Mouse (Mus musculus) limb, embryonic 15.5 days (tissue): ENCODE data around the gene Fchsd2. TPM values are rescaled to one million over a fixed set of nuclear protein-coding genes. Genes with fewer than 3 reads are reported as not detected.
A peak's percentile ranks its signal among the peaks of the same experiment; 100 is the strongest.

Source experiments
- ATAC-seq: fragments of 200-750 bp; cut with Nextera tagmentation; 2 replicates; pipeline ENCODE4 v1.8.0; 2017; ENCODE audit warnings: low read depth, moderate TSS enrichment; ENCODE audit not compliant: insufficient number of reproducible peaks, low FRiP score, low TSS enrichment
- H3K27ac ChIP-seq: fragments of 300-500 bp; sonication (generic); 2 replicates; pipeline ENCODE4 v1.5.1; 2015; ENCODE audit warnings: moderate library complexity, mild to moderate bottlenecking, inconsistent platforms
- H3K27me3 ChIP-seq: fragments of 300-500 bp; sonication (generic); 2 replicates; pipeline ENCODE4 v1.6.1; 2015; ENCODE audit warnings: inconsistent platforms
- H3K36me3 ChIP-seq: fragments of 300-500 bp; sonication (generic); 2 replicates; pipeline ENCODE4 v1.6.1; 2015; ENCODE audit warnings: inconsistent platforms
- H3K4me1 ChIP-seq: fragments of 300-500 bp; sonication (generic); 2 replicates; pipeline ENCODE4 v1.6.1; 2015; ENCODE audit warnings: inconsistent platforms
- H3K4me2 ChIP-seq: fragments of 300-500 bp; sonication (generic); 2 replicates; pipeline ENCODE4 v1.6.1; 2015; ENCODE audit warnings: mild to moderate bottlenecking, inconsistent platforms
- H3K4me3 ChIP-seq: fragments of 300-500 bp; sonication (generic); 2 replicates; pipeline ENCODE4 v1.5.1; 2015; ENCODE audit warnings: mild to moderate bottlenecking, inconsistent platforms
- H3K9ac ChIP-seq: fragments of 300-500 bp; sonication (generic); 2 replicates; pipeline ENCODE4 v1.6.1; 2015; ENCODE audit warnings: inconsistent platforms
- H3K9me3 ChIP-seq: fragments of 300-500 bp; sonication (generic); 2 replicates; pipeline ENCODE4 v1.6.1; 2016; ENCODE audit warnings: inconsistent platforms
- WGBS: fragments of 180-500 bp; shearing (Covaris S2); methylation state at CpG from one replicate; pipeline ENCODE4 v1.1.7; 2015; 5-methylcytosine and 5-hydroxymethylcytosine counted together
- polyA plus RNA-seq: library from polyadenylated mRNA; unstranded; fragments of >200 nt; fragmentation: Nextera tagmentation; extraction: Ambion mirVana; gene quantifications from 2 replicates; pipeline ENCODE4 v1.2.1, GENCODE M21; 2015

Gene Fchsd2
- polyA plus RNA-seq, 1 experiment from 2014 or later = 18.4 TPM

DNA sequence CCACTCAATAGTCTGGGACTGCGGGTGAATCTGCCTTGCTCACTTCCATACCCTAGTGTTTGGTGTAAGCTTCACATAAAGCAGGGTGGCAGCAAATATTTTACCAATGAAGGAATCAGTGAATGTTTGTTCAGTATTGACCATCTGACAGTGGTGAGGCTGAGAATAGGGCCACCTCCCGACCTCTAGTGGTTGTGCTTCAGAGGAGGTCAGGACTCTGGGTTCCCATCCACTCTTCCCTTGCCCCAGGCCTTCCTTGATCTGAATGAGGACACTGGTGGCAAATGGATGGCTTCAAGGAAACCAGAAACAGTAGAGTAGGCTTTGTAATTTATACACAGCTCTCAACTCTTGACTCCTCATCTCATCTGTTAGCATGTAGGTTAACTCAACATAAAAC is 14.0 kb downstream of the Fchsd2 start:
- no peak overlapping the region for H3K4me3 ChIP-seq
- H3K4me2 ChIP-seq = no peak overlapping the region
- no peak for ATAC-seq
- H3K27ac ChIP-seq = no peak overlapping the region
- WGBS = 61% methylated on average over 2 of the region's 2 CpGs
- H3K9ac ChIP-seq = no peak overlapping the region
- no peaks in the 10 kb centered on the region for H3K27me3 ChIP-seq
- peaks cover 6% of the 10 kb centered on the region for H3K36me3 ChIP-seq
- H3K4me1 ChIP-seq = peaks cover 20% of the 10 kb centered on the region
- no peaks in the 10 kb centered on the region for H3K9me3 ChIP-seq

DNA sequence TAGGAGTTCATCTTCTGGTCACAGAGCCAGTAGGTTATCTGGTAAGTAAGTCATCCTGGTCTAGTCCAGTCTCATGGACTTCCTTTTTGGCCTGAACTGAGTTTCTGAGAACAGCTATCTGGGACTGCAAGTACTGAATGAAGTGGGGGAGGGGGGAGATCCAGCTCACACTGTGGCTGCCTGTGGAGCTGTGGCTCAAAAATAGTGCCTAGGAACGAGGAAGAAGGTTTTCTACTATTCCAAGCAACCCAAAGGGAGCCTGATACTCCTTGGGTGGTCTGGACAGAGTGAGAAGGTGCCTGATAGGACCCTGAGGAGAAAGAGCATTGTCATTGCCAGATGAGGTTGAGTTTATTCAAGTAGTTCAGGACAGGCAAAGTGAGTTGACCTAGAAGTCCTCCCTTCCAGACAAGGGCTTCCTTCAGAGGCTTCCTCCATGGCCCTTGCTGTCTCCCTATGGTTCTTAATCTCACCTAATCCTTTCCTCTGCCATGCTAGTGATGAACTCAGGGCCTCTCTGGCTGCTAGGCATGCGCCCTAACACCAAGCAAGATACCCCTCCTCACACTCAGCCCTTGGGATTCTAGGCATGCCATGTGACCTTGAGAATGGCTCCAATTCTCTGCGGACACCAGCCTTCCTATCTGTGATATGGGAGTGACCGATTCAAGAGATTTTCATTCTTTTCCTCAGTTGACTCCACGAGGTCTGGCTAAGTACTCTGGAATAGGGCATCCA is 14.6 kb downstream of the Fchsd2 start:
- Histone ChIP-seq H3K27ac (peak overlapping the region; percentile 99), H3K4me3 (peak overlapping the region; percentile 91), H3K27me3 (no peaks in the 10 kb centered on the region), H3K9me3 (no peaks in the 10 kb centered on the region), H3K9ac (peak overlapping the region; percentile 77; the same call in 1 of the 2 replicates), H3K4me2 (peak overlapping the region; percentile 65), H3K4me1 (peaks cover 18% of the 10 kb centered on the region), H3K36me3 (peaks cover 6% of the 10 kb centered on the region)
- WGBS = 34% methylated on average over 5 of the region's 5 CpGs
- no peak for ATAC-seq

DNA sequence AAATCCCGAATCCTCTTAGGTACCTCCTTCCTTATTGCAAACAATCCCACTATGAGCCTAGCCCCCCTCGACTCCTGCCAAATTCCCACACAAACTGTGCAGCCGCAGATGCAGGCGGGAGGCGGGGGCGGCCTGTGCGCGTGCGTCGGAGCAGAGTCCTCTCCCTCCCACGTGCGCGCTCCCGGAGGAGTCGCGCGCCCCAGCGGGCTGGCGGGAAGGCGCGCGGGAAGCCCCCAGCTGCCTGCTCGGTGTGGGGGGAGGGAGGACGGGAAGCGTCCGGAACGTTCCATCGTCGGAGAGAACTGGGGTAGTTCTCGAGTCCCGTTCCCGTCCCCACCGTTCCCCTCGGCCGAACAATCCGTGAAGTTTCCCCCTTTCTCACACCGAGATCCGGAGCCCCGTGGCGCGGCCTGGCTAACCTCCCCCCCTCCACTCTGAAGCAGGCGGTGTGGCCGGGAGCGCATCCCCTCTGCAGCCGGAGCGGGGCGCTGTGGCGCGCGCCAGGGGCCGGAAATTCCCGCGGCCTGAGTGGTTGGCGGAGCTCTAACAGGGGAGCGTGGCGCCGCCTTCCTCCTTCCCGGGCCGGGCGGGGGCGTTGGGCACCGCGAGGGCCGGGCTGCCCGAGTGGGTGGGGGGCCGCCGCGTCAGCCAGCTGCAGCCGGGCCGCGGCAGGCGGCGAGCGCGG is 15.4 kb downstream of the Fchsd2 start:
- Histone ChIP-seq H3K9ac (peak overlapping the region; percentile 77), H3K4me1 (peaks cover 18% of the 10 kb centered on the region), H3K27ac (peak overlapping the region; percentile 99), H3K4me2 (peak overlapping the region; percentile 65), H3K36me3 (peaks cover 6% of the 10 kb centered on the region), H3K4me3 (peak overlapping the region; percentile 91), H3K9me3 (no peaks in the 10 kb centered on the region), H3K27me3 (no peaks in the 10 kb centered on the region)
- peak; percentile 92 for ATAC-seq
- under 1% methylated on average over 59 of the region's 75 CpGs for WGBS

DNA sequence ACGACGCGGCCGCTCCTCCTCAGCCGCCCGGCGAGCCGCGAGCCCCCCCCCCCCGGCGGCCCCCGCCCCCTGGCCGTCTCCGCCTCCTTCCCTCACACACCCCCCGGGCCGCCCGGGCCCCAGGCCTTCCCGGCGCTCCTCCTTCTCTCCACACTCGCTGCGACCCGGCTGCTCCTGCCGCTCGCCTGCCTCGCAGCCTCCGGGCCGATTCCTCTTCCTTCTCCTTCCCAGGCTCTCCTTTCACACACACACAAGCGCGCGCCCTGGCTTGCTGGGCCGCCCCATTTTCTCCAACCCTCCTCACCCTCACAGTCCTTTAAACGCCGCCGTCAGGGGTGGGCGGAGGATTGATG is 16.0 kb downstream of the Fchsd2 start:
- Histone ChIP-seq H3K9me3 (no peaks in the 10 kb centered on the region), H3K27me3 (no peaks in the 10 kb centered on the region), H3K36me3 (peaks cover 11% of the 10 kb centered on the region), H3K9ac (peak overlapping the region; percentile 77), H3K4me1 (peaks cover 18% of the 10 kb centered on the region), H3K27ac (peak overlapping the region; percentile 99), H3K4me2 (peak overlapping the region; percentile 65), H3K4me3 (peak overlapping the region; percentile 91)
- WGBS = 0% methylated on average over 13 of the region's 35 CpGs
- peak; percentile 89 for ATAC-seq

DNA sequence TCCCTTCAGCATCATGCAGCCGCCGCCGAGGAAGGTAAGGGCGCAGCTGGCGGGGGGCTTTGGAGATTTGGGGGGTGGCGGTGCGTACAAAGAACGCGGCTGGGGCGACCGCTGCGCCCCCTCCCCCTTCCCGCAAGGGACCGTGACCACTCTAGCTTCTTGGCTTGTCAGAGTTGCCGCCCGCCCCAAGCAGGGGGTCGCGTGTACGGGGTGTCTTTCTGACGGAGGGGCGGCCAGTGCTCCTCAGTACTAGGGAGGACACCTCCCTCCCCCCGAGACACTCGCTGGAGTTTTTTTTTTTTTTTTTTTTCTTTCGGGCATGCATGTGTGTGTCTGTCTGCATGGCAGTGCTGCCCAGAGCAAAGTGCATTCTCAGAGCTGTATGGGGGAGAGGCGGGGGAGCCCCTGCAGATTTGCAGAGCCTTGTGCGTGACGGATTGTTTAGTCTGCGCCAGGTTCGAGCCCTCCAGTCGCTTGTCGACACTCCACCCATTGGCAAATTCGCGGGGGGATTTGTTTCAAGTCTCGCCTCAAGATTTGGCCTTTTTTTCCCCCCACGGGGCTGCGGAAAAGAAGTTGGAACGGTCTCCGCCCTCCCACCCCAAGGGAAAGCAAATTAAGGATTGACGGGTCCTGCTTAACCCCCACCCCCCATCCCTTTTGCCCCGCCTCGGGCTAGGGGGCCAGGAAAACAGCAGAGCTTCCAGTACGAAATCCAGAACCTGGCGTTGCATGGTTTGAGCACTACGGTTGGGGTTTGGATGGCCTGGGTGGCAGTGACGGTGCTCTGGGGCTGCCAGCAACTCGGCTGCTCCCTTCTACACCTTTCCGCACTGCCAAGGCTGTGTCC is 16.6 kb downstream of the Fchsd2 start:
- peak overlapping the region; percentile 99 for H3K27ac ChIP-seq
- peaks cover 18% of the 10 kb centered on the region for H3K4me1 ChIP-seq
- WGBS = under 1% methylated on average over 47 of the region's 47 CpGs
- peak overlapping the region; percentile 77 for H3K9ac ChIP-seq
- no peaks in the 10 kb centered on the region for H3K27me3 ChIP-seq
- no peaks in the 10 kb centered on the region for H3K9me3 ChIP-seq
- H3K4me3 ChIP-seq = peak overlapping the region; percentile 91
- peaks cover 13% of the 10 kb centered on the region for H3K36me3 ChIP-seq
- H3K4me2 ChIP-seq = peak overlapping the region; percentile 65
- ATAC-seq = no peak

DNA sequence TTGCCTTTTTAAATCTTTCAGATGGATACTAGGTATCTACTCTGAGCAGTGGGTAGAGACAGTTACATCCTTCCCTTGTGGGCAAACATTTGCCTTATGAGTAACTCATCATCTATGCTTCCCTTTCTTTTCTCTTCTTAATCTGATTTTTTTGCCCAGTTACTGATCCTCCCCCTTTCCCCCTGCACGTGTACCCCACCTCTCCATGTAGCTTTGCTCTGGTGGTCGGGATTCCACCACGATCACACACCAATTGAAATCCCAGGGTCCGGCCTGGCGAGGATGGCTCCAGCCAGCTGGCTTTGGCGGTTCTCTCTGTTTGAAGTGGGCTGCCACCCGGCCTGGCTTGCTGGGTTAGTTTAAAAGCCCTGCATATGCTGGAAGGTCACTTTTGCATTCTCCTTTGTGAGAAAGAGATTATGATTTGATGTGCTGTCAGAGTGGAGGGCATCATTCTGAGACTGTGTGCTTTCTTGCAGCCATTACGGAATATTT is 17.2 kb downstream of the Fchsd2 start:
- Histone ChIP-seq H3K4me2 (peak overlapping the region; percentile 65), H3K9ac (peak overlapping the region; percentile 77), H3K36me3 (peaks cover 13% of the 10 kb centered on the region), H3K27ac (peak overlapping the region; percentile 99), H3K9me3 (no peaks in the 10 kb centered on the region), H3K4me3 (peak overlapping the region; percentile 91), H3K27me3 (no peaks in the 10 kb centered on the region), H3K4me1 (peaks cover 18% of the 10 kb centered on the region)
- 10% methylated on average over 8 of the region's 8 CpGs for WGBS
- ATAC-seq = no peak

DNA sequence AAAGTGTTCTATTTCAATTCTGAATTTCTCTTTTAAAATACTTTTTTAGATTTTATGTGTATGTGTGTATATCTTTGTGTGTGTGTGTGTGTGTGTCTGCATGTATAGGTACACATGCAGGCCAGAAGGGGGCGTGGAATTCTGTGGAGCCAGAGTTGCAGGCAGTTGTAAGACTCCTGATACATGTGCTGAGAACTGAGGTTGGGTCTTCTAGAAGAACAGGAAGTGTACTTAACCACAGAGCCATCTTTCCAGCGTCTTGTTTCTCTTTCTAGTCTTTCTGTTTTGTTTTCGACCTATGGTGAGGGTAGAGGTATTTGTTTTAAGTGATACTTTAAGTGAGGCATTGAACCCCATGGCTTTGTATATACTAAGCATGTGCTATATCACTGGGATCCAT is 20.7 kb downstream of the Fchsd2 start:
- Histone ChIP-seq H3K9ac (no peak overlapping the region), H3K4me1 (peaks cover 7% of the 10 kb centered on the region), H3K27ac (no peak overlapping the region), H3K4me2 (no peak overlapping the region), H3K4me3 (no peak overlapping the region), H3K27me3 (no peaks in the 10 kb centered on the region), H3K36me3 (peaks cover 39% of the 10 kb centered on the region), H3K9me3 (no peaks in the 10 kb centered on the region)
- 89% methylated on average over 3 of the region's 3 CpGs for WGBS
- ATAC-seq = no peak

DNA sequence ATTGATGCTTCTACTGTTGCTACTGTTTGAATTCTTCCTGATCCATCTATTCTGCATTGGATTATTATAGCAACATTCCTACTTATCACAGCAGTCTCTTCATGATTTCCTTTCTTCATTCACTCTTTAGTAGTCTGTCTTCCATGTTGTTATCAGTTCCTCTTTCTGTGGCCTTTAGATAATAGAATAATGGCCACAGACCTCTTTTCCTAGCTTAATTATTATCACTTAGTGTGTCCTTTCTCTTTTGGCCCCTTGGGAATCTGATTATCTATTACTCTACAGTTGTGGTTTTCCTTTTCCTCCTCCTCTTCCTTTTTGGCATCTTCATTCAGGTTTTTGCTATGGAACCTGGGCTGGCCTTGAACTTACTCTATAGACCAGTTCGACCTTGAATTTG is 21.7 kb downstream of the Fchsd2 start:
- Histone ChIP-seq H3K27me3 (no peaks in the 10 kb centered on the region), H3K36me3 (peaks cover 43% of the 10 kb centered on the region), H3K9me3 (no peaks in the 10 kb centered on the region), H3K4me1 (peaks cover 7% of the 10 kb centered on the region), H3K9ac (no peak overlapping the region), H3K4me2 (no peak overlapping the region), H3K27ac (no peak overlapping the region), H3K4me3 (no peak overlapping the region)
- 97% methylated on average over 1 of the region's 1 CpGs for WGBS
- ATAC-seq = no peak

DNA sequence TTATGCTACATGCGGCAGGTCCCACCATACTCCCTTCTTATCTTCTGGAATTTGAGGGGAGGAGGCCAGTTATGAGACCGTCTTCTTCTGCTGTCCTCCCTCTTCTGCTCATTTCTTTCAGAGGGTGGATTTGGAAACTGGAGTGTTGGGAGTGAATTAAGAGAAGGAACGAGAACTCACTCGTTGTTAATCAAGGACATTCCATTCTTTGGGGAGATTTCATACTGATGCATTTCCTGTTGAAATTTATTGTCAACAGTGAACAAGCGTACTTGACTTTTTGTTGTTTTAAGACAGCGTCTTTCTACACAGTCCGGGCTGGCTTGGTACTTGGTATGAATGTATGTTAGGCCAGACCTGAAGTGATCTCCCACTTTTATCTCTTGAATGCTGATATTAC is 26.7 kb downstream of the Fchsd2 start:
- Histone ChIP-seq H3K9ac (no peak overlapping the region), H3K4me3 (no peak overlapping the region), H3K9me3 (no peaks in the 10 kb centered on the region), H3K27me3 (no peaks in the 10 kb centered on the region), H3K27ac (no peak overlapping the region), H3K4me1 (no peaks in the 10 kb centered on the region), H3K4me2 (no peak overlapping the region), H3K36me3 (peaks cover 40% of the 10 kb centered on the region; the same call in 1 of the 2 replicates)
- 92% methylated on average over 7 of the region's 7 CpGs for WGBS
- ATAC-seq = no peak

DNA sequence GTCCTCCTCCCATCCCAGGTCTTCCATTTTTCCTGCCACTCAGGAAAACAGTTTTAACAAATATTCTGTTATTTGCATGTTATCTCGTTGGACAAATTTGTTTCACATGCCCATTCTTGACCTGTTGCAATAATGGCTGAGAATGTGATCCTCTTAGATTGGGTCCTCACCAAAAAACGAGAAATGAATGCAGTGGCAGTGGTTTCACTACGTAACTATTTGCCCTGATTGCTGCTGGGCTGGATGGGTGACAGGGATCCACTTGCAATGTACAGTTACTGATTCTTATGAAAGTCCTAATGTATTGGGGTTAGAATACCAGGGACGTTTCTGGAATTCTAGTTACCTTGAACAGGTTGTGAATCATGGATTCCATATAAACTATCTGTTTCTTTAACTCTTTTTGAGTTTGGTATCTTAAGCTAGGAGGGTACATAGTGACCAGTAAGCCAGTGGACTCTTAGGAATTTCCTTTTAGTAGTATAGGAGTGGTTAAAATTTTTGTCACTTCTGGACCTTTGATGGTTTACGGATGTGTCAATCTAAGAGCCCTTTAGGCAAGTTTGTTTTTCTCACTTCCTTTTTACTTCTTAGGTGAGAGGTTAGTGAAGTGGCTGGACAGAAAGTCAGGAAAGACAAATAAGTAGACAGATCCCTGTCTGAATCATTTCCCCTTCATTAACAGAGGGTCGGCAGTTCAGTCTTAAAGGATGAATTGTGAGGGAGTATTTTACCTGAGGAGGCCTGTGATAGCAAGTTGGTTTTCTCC is 31.1 kb downstream of the Fchsd2 start:
- Histone ChIP-seq H3K27me3 (no peaks in the 10 kb centered on the region), H3K9ac (no peak overlapping the region), H3K27ac (no peak overlapping the region), H3K4me1 (no peaks in the 10 kb centered on the region; the same call in 1 of the 2 replicates), H3K4me3 (no peak overlapping the region), H3K9me3 (no peaks in the 10 kb centered on the region), H3K4me2 (no peak overlapping the region), H3K36me3 (peaks cover 13% of the 10 kb centered on the region; the same call in 1 of the 2 replicates)
- whole genome bisulfite sequencing = 71% methylated on average over 6 of the region's 6 CpGs
- no peak for ATAC-seq

DNA sequence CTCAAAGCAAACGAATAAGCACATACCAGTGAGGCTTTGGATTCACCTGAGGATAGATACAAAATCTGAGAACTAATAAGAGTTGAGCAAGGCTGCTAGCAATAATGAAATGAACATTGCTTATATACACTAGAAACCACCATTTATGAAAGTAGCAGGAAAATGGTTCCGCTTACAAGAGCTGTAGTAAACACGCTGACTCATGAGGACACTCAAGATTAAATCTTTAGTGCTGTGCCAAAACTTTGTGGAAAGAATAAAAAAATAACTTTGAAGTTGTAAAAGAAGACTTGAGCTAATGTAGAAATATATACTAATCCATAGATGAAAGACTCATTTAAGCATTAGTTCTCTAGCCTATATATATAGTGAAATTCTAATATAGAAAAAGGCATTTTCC is 35.1 kb downstream of the Fchsd2 start:
- H3K9me3 ChIP-seq = no peaks in the 10 kb centered on the region
- no peaks in the 10 kb centered on the region for H3K36me3 ChIP-seq
- no peak overlapping the region for H3K4me3 ChIP-seq
- H3K4me1 ChIP-seq = no peaks in the 10 kb centered on the region; the same call in 1 of the 2 replicates
- H3K27me3 ChIP-seq = no peaks in the 10 kb centered on the region
- no peak overlapping the region for H3K9ac ChIP-seq
- 63% methylated on average over 3 of the region's 3 CpGs for WGBS
- no peak for ATAC-seq
- no peak overlapping the region for H3K27ac ChIP-seq
- no peak overlapping the region for H3K4me2 ChIP-seq
